Mouse (Mus musculus) megakaryocyte, embryonic 14.5 days (primary cell): ENCODE measurements around the gene Olfr615.

ENCODE experiments used
- FLI1 ChIP-seq: IDR thresholded peaks from 2 replicates; pipeline ENCODE4 v1.6.1; 2012; ENCODE audit warnings: low read length, inconsistent platforms, mixed read lengths
- GATA1 ChIP-seq: IDR thresholded peaks from 3 replicates; pipeline ENCODE4 v1.6.1; 2012; ENCODE audit warnings: mixed read lengths, low read length, inconsistent platforms, borderline replicate concordance

GRCm38 (mm10) chr7:103612434-103612833 is 56.6 kb downstream of the Olfr615 start, which contains the start of gene Olfr620:
- TF ChIP-seq GATA1, result no peak
- no peak for TF ChIP-seq FLI1
